Mouse (Mus musculus) forebrain, postnatal 0 days (tissue): ENCODE measurements around the gene Ccl20. TPM values are rescaled to one million over a fixed set of nuclear protein-coding genes. Genes with fewer than 3 reads are reported as not detected.
A peak's percentile ranks its signal among the peaks of the same experiment; 100 is the strongest.

Experiments
- ATAC-seq: fragments of 200-750 bp; cut with Nextera tagmentation; 2 replicates; pipeline ENCODE4 v1.8.0; 2017; ENCODE audit warnings: mild to moderate bottlenecking, moderate library complexity
- DNase-seq: peaks from one replicate; pipeline ENCODE4 v3.0.0-alpha.2; 2015
- H3K27ac ChIP-seq: fragments of 300-500 bp; sonication (generic); 2 replicates; pipeline ENCODE4 v1.5.1; 2014; ENCODE audit warnings: low read depth, mild to moderate bottlenecking, antibody characterized with exemption, low read length, moderate library complexity, mixed read lengths
- H3K27me3 ChIP-seq: fragments of 300-500 bp; sonication (generic); 2 replicates; pipeline ENCODE4 v1.6.1; 2014; ENCODE audit warnings: mild to moderate bottlenecking, low read length, mixed read lengths; ENCODE audit not compliant: insufficient read depth
- H3K36me3 ChIP-seq: fragments of 300-500 bp; sonication (generic); 2 replicates; pipeline ENCODE4 v1.6.1; 2014; ENCODE audit warnings: mild to moderate bottlenecking, moderate library complexity; ENCODE audit not compliant: insufficient read depth
- H3K4me1 ChIP-seq: fragments of 300-500 bp; sonication (generic); 2 replicates; pipeline ENCODE4 v1.6.1; 2014; ENCODE audit warnings: antibody characterized with exemption; ENCODE audit not compliant: insufficient read depth
- H3K4me2 ChIP-seq: fragments of 300-500 bp; sonication (generic); 2 replicates; pipeline ENCODE4 v1.6.1; 2014; ENCODE audit warnings: low read depth, mild to moderate bottlenecking, moderate library complexity
- H3K4me3 ChIP-seq: fragments of 300-500 bp; sonication (generic); 2 replicates; pipeline ENCODE4 v1.5.1; 2014; ENCODE audit warnings: low read depth, low read length, mixed read lengths
- H3K9ac ChIP-seq: fragments of 300-500 bp; sonication (generic); 2 replicates; pipeline ENCODE4 v1.6.1; 2014; ENCODE audit warnings: mild to moderate bottlenecking
- H3K9me3 ChIP-seq: fragments of 300-500 bp; sonication (generic); 2 replicates; pipeline ENCODE4 v1.6.1; 2016; ENCODE audit warnings: low read length
- CTCF ChIP-seq: sonication (generic); IDR thresholded peaks from 2 replicates; pipeline ENCODE4 v1.5.1; 2016; ENCODE audit warnings: antibody characterized with exemption, control low read depth, low read depth
- WGBS: fragments of 180-500 bp; shearing (Covaris S2); extraction: QIAGEN DNeasy Blood & Tissue Kit; methylation state at CpG from one replicate; pipeline ENCODE4 v1.1.7; 2014; 5-methylcytosine and 5-hydroxymethylcytosine counted together
- polyA plus RNA-seq: library from polyadenylated mRNA; unstranded; fragments of >200 nt; fragmentation: Nextera tagmentation; extraction: Ambion mirVana; gene quantifications from 2 replicates; pipeline ENCODE4 v1.2.1, GENCODE M21; 2015
- total RNA-seq: library from RNA; depleted of rRNA; stranded (reverse); fragments of >200 nt; gene quantifications from 2 replicates; pipeline ENCODE4 v1.2.3, GENCODE M21; 2014

The Ccl20 gene
- total and polyA plus RNA-seq, 2 experiments from 2014 or later: 0.21 TPM; not detected in 1

- no peak overlapping the region for H3K9ac ChIP-seq
- H3K4me1 ChIP-seq: no peaks in the 10 kb centered on the region
- DNase-seq: no peak
- H3K4me3 ChIP-seq: no peak overlapping the region
- H3K27me3 ChIP-seq: no peaks in the 10 kb centered on the region
- H3K9me3 ChIP-seq: no peaks in the 10 kb centered on the region
- no peak for ATAC-seq
- H3K27ac ChIP-seq: no peak overlapping the region
- WGBS: 94% methylated on average over 3 of the region's 3 CpGs
- TF ChIP-seq CTCF: no peak
- no peak overlapping the region for H3K4me2 ChIP-seq
- no peaks in the 10 kb centered on the region for H3K36me3 ChIP-seq
Observed at GRCm38 (mm10) chr1:83117217-83117616, 651 bp downstream of the Ccl20 start.

- DNase-seq: peak; percentile 12
- 82% methylated on average over 7 of the region's 7 CpGs for WGBS
Observed at GRCm38 (mm10) chr1:83117661-83118060, 1.1 kb downstream of the Ccl20 start.

GRCm38 (mm10) chr1:83119903-83120302, 3.3 kb downstream of the Ccl20 start:
- Histone ChIP-seq H3K27ac (no peak overlapping the region), H3K4me1 (no peaks in the 10 kb centered on the region)
- TF ChIP-seq CTCF: no peak

More at GRCm38 (mm10) chr1:83117661-83118060, 1.1 kb downstream of the Ccl20 start:
- Histone ChIP-seq H3K27ac (no peak overlapping the region), H3K27me3 (no peaks in the 10 kb centered on the region), H3K36me3 (no peaks in the 10 kb centered on the region), H3K9ac (no peak overlapping the region), H3K9me3 (no peaks in the 10 kb centered on the region), H3K4me2 (no peak overlapping the region), H3K4me3 (no peak overlapping the region), H3K4me1 (no peaks in the 10 kb centered on the region)
- peak; percentile 38 for ATAC-seq
- TF ChIP-seq CTCF: no peak

GRCm38 (mm10) chr1:83120312-83120711, 3.7 kb downstream of the Ccl20 start:
- Histone ChIP-seq H3K9ac (no peak overlapping the region), H3K36me3 (no peaks in the 10 kb centered on the region), H3K27ac (no peak overlapping the region), H3K9me3 (no peaks in the 10 kb centered on the region), H3K4me3 (no peak overlapping the region), H3K4me2 (no peak overlapping the region), H3K27me3 (no peaks in the 10 kb centered on the region), H3K4me1 (no peaks in the 10 kb centered on the region)
- no peak for TF ChIP-seq CTCF
- WGBS: 81% methylated on average over 3 of the region's 3 CpGs
- no peak for DNase-seq
- no peak for ATAC-seq

More at GRCm38 (mm10) chr1:83119903-83120302, 3.3 kb downstream of the Ccl20 start:
- Histone ChIP-seq H3K4me3 (no peak overlapping the region), H3K9ac (no peak overlapping the region), H3K36me3 (no peaks in the 10 kb centered on the region), H3K27me3 (no peaks in the 10 kb centered on the region), H3K4me2 (no peak overlapping the region), H3K9me3 (no peaks in the 10 kb centered on the region)
- no peak for ATAC-seq
- no peak for DNase-seq

GRCm38 (mm10) chr1:83123201-83123600, 6.6 kb downstream of the Ccl20 start:
- no peak for TF ChIP-seq CTCF
- WGBS: 93% methylated on average over 2 of the region's 2 CpGs
- no peaks in the 10 kb centered on the region for H3K36me3 ChIP-seq
- no peak overlapping the region for H3K4me3 ChIP-seq
- H3K4me2 ChIP-seq: no peak overlapping the region
- no peak overlapping the region for H3K9ac ChIP-seq
- no peak for ATAC-seq
- no peak overlapping the region for H3K27ac ChIP-seq
- H3K9me3 ChIP-seq: no peaks in the 10 kb centered on the region
- no peaks in the 10 kb centered on the region for H3K27me3 ChIP-seq
- no peak for DNase-seq
- no peaks in the 10 kb centered on the region for H3K4me1 ChIP-seq

- H3K4me1 ChIP-seq: no peaks in the 10 kb centered on the region
- 78% methylated on average over 7 of the region's 7 CpGs for WGBS
- DNase-seq: no peak
- no peaks in the 10 kb centered on the region for H3K27me3 ChIP-seq
- H3K4me3 ChIP-seq: no peak overlapping the region
- H3K4me2 ChIP-seq: no peak overlapping the region
- no peak overlapping the region for H3K9ac ChIP-seq
- H3K9me3 ChIP-seq: no peaks in the 10 kb centered on the region
- ATAC-seq: no peak
- no peak for TF ChIP-seq CTCF
- H3K27ac ChIP-seq: no peak overlapping the region
- H3K36me3 ChIP-seq: no peaks in the 10 kb centered on the region
Observed at GRCm38 (mm10) chr1:83135829-83136228, 19.3 kb downstream of the Ccl20 start.

- 91% methylated on average over 8 of the region's 8 CpGs for WGBS
- Histone ChIP-seq H3K4me3 (no peak overlapping the region), H3K36me3 (no peaks in the 10 kb centered on the region), H3K4me1 (no peaks in the 10 kb centered on the region), H3K9ac (no peak overlapping the region), H3K9me3 (no peaks in the 10 kb centered on the region), H3K27ac (no peak overlapping the region), H3K27me3 (no peaks in the 10 kb centered on the region), H3K4me2 (no peak overlapping the region)
- DNase-seq (no peak), ATAC-seq (no peak)
- TF ChIP-seq CTCF: no peak
Observed at GRCm38 (mm10) chr1:83137847-83138246, 21.3 kb downstream of the Ccl20 start.

- no peak overlapping the region for H3K4me2 ChIP-seq
- no peaks in the 10 kb centered on the region for H3K9me3 ChIP-seq
- no peak overlapping the region for H3K4me3 ChIP-seq
- TF ChIP-seq CTCF: no peak
- H3K36me3 ChIP-seq: no peaks in the 10 kb centered on the region
- DNase-seq: no peak
- 87% methylated on average over 6 of the region's 6 CpGs for WGBS
- no peak overlapping the region for H3K9ac ChIP-seq
- no peak overlapping the region for H3K27ac ChIP-seq
- no peaks in the 10 kb centered on the region for H3K4me1 ChIP-seq
- no peak for ATAC-seq
- no peaks in the 10 kb centered on the region for H3K27me3 ChIP-seq
Observed at GRCm38 (mm10) chr1:83138721-83139120, 22.2 kb downstream of the Ccl20 start.
